Mouse (Mus musculus) WW6 (cell line): ENCODE data around the gene Pla2g10.
"Not testable (repeated sequence)": the region's sequence is repeated elsewhere in the genome, so short reads cannot be mapped to it uniquely, and the experiment has no call there.

Experiments used
- DNase-seq: peaks from one replicate; pipeline ENCODE4 v3.0.0-alpha.2; 2013; ENCODE audit warnings: low read depth, low spot score

Gene Pla2g10

DNA sequence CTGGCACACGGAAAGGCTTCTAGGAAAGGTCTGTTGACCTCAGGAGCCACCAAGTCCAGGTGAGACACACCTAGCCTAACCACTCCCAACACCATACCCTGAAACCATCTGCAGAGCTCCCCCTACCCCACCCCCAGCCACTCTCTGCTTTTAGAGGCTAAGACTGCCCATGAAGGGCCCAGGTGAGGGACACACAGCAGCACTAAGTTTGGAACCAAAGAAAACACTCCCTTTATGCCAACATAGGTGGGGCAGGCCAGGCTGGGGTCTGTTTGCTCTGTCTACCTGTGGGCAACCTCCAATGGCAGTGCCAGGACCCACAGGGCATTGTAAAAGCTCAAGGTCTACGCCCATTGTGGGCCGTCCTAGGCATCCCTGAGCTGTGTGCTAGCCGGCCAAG, 1.4 kb downstream of the Pla2g10 start:
- no peak for DNase-seq

- no peak for DNase-seq
These were observed 2.9 kb downstream of the Pla2g10 start for GRCm38 (mm10) chr16:13727811-13728335.

DNA sequence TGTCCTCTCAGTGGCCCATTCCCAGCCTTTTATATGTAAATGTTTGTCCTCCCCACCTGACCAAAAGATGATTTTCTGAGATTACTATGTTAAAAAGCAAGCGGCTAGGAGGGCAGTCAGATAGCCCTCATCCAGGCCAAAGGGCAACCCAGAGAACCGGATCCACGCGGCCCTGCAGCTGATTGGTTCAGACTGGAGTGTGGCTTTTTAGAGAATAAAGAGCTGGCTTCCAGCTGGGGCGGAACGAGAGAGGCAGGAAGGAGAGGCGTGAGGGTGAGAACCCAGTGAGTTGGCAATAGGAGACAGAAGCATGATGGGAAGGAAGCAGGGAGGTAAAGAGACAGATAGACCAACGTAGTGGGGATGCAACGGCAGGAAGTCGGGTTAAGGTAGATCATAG, 7.8 kb downstream of the Pla2g10 start:
- no peak for DNase-seq

GRCm38 (mm10) chr16:13716821-13717553, 13.8 kb downstream of the Pla2g10 start:
- DNase-seq = no peak

DNA sequence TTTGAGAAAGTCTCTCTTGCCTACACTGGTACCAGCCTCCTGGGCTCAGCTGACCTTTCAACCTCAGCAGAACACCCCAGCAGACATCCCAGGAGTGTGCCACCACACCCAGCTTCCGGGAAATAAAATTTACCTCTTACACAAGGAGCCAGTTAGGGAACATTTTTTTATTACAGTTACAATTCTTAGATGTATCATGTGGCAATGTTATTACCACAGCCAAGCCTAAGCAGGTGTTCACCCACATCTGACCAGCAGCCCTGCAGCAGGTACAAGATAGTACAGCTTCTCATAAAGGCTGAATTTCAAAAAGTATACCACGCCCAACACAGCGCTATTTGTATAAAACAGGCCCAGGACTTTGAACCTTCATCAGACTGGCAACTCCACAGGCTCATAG, 15.9 kb downstream of the Pla2g10 start:
- DNase-seq = no peak

- no peak for DNase-seq
These were observed 26.1 kb downstream of the Pla2g10 start for GRCm38 (mm10) chr16:13704676-13705075.

DNA sequence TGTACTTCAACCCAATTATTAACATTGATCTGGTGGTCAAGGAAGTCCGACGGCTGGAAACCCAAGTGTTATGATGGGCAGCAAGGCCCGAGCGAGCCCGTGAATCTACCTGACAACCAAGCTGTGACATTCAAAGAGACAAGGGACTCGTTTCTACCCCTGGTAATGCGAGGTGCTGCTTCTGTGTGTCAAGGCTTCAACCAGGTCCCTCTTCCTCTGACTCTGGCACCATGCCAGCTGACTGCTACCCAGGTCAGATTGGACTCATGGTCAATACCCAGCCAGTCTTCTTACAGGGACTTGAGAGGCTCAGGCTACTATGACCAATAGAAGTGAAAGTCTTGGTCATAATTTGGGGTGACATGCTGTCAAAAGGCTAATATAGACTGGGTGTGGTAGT, 28.6 kb downstream of the Pla2g10 start:
- no peak for DNase-seq

DNA sequence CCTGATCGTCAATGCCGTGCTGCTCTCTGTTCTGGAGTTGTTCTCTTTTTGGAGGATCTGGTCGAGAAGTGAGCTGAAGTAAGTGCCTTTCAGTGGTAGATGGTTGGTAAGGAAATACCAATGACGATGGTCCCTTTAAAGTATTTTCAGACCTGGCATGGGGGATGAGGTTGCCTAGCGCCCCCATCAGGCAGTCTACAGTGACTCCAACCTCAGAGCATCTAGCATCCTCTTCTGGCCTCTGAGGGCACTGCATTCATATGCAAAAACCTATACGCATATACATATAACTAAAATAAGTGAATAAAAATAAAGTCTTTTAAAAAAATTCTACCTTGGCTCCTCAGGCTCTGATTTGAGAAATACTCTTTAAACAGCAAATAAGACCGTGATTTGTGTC, 31.8 kb downstream of the Pla2g10 start:
- no peak for DNase-seq

DNA sequence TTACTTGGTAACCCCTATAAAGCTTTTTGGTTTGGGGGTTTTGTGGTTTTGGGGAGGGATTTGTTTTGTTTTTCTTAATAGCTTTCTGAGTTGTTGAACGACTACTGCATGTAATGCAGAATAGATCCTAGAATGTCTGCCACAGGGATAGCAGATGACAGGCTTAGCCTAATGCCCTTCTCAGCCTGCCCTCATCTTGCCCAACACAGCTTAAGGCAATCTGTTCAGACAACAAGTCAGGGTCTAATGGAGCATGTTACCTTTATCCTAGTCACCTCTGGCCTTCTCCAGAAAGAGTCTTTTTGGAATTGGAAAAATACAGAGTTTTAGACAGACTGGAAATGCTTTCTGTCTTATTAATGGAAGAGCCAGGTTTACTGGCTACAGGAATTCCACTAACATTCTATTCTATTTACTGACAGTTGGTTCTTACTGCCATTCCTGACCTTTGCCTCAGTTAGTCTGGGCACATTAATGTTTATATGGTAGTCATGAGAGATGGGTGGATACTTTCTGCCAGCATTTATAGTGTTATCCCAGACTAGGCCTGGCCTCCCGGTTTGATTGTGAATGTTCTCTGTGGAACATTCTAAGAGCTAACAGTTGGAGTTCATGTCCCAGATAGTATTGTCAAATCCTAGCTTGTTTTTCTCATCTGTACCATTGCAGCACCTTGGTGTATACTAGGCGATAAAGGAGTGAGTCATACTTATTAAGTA, 52.0 kb downstream of the Pla2g10 start:
- no peak for DNase-seq

- DNase-seq = no peak
These were observed 56.3 kb downstream of the Pla2g10 start for GRCm38 (mm10) chr16:13674511-13674910.

DNA sequence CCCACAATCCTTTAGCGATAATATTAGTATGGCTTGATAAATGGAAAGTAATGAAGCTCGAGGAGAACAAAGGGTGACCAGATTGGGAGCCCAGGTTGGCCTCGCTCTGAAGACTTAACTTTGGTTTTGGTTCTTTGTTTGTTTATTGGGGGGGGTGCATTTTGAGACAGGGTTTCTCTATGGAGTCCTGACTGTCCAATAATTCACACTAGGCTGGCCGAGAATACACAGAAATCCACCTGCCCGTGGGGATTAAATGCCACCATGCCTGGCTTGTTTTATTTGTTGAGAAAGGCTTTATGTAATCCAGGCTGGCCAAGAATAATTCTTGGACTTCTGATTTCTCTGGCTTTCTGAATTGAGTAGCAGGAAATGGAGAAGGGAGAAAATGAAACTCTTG, 57.7 kb downstream of the Pla2g10 start:
- DNase-seq = no peak

DNA sequence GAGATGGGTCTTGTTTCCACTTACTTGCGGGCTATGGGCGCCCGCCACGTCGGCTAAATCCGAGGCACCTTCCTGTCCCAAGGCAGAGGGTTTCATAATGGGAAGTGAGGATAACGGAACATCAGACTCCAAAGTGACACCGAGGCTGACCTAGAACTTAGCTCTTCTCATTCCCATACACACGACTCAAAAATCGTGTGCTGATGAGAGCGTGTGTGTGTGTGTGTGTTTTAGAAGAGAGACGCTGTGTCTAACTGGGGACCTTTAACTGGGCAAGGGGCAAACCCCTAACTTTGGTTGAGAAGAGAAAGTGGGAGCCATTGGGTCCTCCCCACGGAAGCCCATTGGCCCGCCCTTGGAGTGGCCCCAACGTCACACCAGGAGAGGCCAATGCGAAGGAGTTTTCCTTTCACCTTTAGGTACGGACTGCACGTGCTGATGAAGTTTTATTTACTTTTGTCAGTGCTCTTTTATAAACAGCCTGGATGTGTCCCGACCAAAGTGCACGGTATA, 58.3 kb downstream of the Pla2g10 start:
- DNase-seq = no peak

GRCm38 (mm10) chr16:13671685-13672385, 58.9 kb downstream of the Pla2g10 start, which contains the start of the genes Bfar and 3110001I22Rik:
Gene Bfar, plus strand, starts transcription at chr16:13671858.
Gene 3110001I22Rik, plus strand, starts transcription at chr16:13671929.
- peak; percentile 85 for DNase-seq

DNA sequence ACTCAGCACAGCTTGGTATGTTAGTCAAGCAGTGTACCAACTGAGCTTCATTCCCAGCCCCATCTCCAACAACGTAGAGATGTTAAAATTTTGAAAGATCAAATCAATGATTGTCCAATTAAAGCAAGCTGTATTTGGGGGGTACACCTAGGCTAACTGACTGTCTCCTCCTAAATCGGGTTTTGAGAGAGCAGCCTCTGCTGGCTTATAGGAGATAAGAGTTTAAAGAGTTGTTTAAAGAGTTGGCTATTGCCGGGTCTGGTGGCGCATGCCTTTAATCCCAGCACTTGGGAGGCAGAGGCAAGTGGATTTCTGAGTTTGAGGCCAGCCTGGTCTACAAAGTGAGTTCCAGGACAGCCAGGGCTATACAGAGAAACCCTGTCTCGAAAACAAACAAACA, 59.9 kb downstream of the Pla2g10 start:
- not testable (repeated sequence) for DNase-seq

DNA sequence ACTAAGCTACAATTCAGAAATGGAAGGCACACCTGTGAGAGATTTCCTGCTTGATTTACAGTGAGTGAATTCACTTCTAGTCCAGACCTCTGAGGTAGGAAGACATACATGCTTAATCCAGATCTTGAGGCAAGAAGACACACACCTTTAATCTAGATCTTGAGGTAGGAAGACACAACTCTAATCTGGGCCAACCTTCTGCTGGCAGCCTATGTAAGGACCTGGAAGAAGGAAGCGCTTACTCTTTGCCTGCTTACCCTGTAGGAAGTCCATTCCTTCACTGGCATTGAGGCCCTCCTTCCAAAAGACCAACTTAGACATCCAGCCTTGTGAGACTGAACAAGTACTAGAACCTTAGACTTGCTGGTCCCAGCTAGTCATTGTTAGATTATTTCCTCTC, 61.5 kb downstream of the Pla2g10 start:
- no peak for DNase-seq

DNA sequence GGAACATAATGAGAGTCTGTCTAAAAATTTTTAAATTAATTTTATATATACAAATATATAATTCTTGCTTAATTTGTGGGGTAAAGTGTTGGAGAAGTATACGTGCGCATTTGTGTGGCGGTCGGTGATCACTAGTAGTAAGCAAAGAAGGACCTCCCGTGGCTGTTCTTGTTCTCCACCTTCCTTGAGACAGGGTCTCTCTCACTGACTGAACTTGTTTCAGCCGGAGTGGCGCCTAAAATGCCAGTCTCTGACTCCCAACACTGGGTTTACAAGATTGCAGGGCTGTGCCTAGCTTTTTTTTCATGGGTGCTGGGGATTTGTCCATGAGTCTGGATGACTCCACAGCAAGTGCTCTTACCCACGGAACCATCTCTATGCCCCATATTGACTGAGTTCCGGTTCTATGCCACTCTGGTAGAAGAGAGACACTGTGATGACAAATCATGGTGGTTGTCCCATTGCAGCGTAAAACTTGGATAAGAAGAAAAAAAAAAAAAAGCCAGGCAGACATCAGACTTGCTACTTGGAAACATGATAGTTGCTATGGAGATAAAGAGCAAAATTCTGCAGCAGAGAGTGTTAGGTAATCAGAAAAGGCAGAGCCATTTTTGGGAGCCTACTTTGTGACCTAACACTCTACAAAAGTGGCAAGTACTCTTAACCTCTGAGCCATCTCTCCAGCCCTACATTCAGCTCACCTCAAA, 62.2 kb downstream of the Pla2g10 start:
- no peak for DNase-seq

DNA sequence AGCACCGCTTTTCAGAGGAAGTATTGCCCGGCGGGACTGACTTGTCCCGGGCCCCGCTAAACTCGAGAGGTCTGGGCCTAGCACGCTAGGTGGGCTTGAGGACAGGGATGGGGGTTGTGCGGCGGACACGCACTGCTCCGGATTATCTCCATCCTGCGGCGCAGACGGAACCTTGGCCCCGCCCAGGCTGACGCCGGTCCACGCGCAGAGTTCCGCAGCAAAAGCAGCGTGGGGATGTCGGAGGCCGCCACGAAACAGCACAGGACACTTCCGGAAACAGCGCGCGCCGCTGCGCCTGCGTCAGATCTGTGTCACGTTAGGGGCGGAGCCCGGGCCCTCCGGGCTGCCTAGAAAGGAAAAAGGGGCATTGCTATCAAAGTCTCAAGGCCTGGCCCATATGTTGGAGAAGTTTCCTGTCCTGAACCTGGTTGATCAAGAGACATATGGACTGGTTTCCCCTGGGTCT, 62.9 kb downstream of the Pla2g10 start, which contains the start of gene Parn:
TSS of gene Parn (minus strand) at position 293 of the 466 bp plus-strand sequence.
- peak; percentile 79 for DNase-seq
